Mouse (Mus musculus): ENCODE measurements around the gene Evc. TPM values are rescaled to one million over a fixed set of nuclear protein-coding genes. Genes with fewer than 3 reads are reported as not detected.

Evc gene
- polyA plus RNA-seq, 1 experiment from 2014 or later = 35.5 TPM

DNA sequence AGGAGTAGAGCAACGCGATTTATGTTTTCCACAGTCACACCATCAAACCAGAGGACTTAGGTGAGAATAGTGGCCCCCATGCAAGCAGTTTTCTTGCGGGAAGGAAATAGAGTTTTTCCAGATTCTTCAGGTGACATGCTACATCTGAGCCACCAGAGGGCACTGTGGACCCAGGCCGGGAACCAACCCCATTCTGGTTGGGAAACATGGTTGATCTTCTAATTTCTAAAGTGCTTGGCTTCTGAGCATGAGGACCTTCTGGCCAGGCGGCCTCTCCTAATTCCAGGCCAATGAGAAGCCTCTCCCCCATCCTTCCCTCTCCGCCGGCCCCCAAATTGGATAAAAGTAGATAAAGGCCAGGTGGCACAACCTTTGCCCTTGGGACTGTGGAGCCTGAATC lies 38.3 kb downstream of the Evc start:
- H3K9me3 ChIP-seq = no peaks in the 10 kb centered on the region
- no peak overlapping the region for H3K4me3 ChIP-seq
- no peak overlapping the region for H3K27ac ChIP-seq
- H3K4me1 ChIP-seq = peaks cover 7% of the 10 kb centered on the region
- no peak for ATAC-seq (ENCODE audit: insufficient number of reproducible peaks, insufficient read depth, low FRiP score, low TSS enrichment, low read depth)
- H3K4me2 ChIP-seq = no peak overlapping the region
- H3K36me3 ChIP-seq = peaks cover 37% of the 10 kb centered on the region
- WGBS = 20% methylated on average over 7 of the region's 7 CpGs
- H3K9ac ChIP-seq = no peak overlapping the region
- no peaks in the 10 kb centered on the region for H3K27me3 ChIP-seq

DNA sequence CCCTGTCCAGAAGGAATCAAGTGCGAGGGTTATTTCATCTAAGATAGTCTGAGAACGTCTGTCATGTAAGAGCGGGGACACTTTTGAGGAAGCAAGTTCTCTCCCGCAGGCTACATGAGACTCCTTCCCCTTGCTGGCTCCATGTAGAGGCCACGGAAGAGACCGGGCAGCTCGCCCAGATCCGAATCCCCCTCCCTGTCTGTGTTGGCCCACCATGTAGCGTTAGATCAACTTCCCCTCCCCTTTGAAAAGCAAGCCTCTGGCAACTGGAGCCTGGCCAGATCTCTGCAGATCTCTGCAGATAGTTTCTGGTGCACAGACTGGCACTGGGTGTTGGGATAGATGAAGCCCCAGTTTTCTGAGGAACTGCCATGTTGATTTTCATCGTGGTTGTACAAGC lies 40.0 kb downstream of the Evc start:
- Histone ChIP-seq H3K4me3 (no peak overlapping the region), H3K4me2 (no peak overlapping the region), H3K4me1 (peaks cover 7% of the 10 kb centered on the region), H3K9ac (no peak overlapping the region), H3K36me3 (peaks cover 27% of the 10 kb centered on the region), H3K9me3 (no peaks in the 10 kb centered on the region), H3K27me3 (no peaks in the 10 kb centered on the region), H3K27ac (no peak overlapping the region)
- no peak for ATAC-seq (ENCODE audit: insufficient number of reproducible peaks, insufficient read depth, low FRiP score, low TSS enrichment, low read depth)
- WGBS = 59% methylated on average over 10 of the region's 10 CpGs

DNA sequence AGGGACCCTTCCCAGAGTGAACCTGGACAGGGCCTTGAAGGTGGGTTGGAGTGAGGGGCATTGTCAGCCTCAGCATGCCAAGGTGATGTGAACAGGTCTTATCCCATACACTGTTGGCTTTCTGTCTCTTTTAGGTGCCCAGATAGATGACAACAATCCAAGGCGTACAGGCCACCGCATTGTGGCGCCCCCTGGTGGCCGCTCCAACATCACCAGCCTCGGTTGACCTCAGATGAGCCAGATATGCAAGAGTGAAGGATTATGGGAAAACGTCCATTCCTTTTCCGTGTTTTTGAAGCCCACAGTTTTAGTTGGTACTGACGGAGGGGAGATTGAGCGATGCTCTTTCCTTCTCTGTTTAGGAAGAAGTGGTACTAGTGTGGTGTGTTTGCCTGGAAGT lies 45.7 kb downstream of the Evc start:
- Histone ChIP-seq H3K9ac (no peak overlapping the region), H3K36me3 (0 out of 2 replicates have a peak, but pooled peaks cover 6% of the 10 kb centered on the region), H3K4me2 (no peak overlapping the region), H3K27ac (no peak overlapping the region), H3K4me3 (no peak overlapping the region), H3K4me1 (no peaks in the 10 kb centered on the region), H3K9me3 (no peaks in the 10 kb centered on the region), H3K27me3 (no peaks in the 10 kb centered on the region)
- no peak for ATAC-seq (ENCODE audit: insufficient number of reproducible peaks, insufficient read depth, low FRiP score, low TSS enrichment, low read depth)
- WGBS = 69% methylated on average over 9 of the region's 9 CpGs

DNA sequence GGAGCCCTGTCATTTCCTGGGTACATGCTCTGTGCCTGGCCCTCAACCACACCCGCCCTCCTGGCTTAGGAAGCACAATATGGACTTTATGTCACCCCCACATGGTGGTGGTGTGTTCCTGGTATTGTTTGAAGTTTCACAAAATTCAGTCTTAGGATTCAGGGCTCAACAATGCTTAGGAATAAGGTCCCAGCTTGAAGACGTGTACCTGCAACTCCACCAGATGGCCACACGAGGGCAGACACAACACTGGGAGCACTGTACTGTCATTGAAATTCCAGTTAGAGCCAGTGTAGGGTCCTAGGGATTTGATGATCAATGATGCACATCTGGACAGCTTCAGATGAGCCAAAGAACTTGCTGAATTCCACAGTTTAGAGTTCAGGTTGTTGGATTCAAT lies 47.5 kb downstream of the Evc start:
- Histone ChIP-seq H3K9me3 (no peaks in the 10 kb centered on the region), H3K36me3 (0 out of 2 replicates have a peak, but pooled peaks cover 6% of the 10 kb centered on the region), H3K27ac (no peak overlapping the region), H3K4me2 (no peak overlapping the region), H3K4me1 (no peaks in the 10 kb centered on the region), H3K27me3 (no peaks in the 10 kb centered on the region), H3K9ac (no peak overlapping the region), H3K4me3 (no peak overlapping the region)
- 14% methylated on average over 3 of the region's 3 CpGs for WGBS
- no peak for ATAC-seq (ENCODE audit: insufficient number of reproducible peaks, insufficient read depth, low FRiP score, low TSS enrichment, low read depth)

DNA sequence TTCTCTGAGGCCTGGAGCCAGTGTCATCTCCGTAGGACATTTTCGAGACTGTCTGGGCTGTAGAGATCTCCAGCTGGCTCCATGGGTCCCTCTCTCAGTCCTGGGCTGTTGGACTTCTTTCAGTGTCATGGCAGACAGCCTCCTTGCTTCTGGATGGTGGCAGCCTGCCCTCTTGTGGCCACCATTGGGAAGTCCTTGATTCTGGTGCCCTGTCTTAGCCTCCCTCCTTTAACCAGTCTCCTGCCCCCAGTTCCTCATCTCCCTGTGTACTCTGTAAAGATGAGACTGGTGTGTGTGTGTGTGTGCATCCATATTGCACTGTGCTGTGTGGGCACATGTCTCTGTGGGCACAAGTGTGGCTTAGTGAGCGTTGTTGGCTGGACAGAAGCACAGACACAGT lies 48.3 kb downstream of the Evc start:
- no peak for ATAC-seq (ENCODE audit: insufficient number of reproducible peaks, insufficient read depth, low FRiP score, low TSS enrichment, low read depth)
- Histone ChIP-seq H3K36me3 (0 out of 2 replicates have a peak, but pooled peaks cover 6% of the 10 kb centered on the region), H3K27ac (no peak overlapping the region), H3K9me3 (no peaks in the 10 kb centered on the region), H3K9ac (no peak overlapping the region), H3K4me3 (no peak overlapping the region), H3K4me2 (no peak overlapping the region), H3K27me3 (no peaks in the 10 kb centered on the region), H3K4me1 (no peaks in the 10 kb centered on the region)
- WGBS = 71% methylated on average over 3 of the region's 3 CpGs

DNA sequence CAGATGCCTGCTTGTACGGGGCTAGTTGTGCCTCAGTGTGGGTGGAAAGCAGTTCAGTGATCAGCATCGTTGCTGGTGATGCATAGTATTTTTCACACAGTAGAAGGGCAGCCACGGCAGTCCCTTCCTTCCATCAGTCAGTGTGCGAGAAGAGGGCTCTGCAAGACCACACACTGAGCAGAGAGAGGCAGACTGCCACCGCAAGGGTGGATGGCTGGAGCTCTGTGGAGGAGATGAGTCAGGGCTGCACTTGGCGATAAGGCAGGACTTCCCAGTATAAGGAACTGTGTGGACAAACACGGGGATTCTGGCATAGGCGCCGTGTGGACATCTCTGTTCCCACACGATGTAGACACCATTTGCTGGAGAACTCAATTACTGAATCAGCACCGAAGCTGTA lies 55.7 kb downstream of the Evc start:
- Histone ChIP-seq H3K4me2 (no peak overlapping the region), H3K4me3 (no peak overlapping the region), H3K9me3 (no peaks in the 10 kb centered on the region), H3K27ac (no peak overlapping the region), H3K27me3 (no peaks in the 10 kb centered on the region), H3K4me1 (no peaks in the 10 kb centered on the region), H3K36me3 (0 out of 2 replicates have a peak, but pooled peaks cover 7% of the 10 kb centered on the region), H3K9ac (no peak overlapping the region)
- no peak for ATAC-seq (ENCODE audit: insufficient number of reproducible peaks, insufficient read depth, low FRiP score, low TSS enrichment, low read depth)
- WGBS = 90% methylated on average over 11 of the region's 11 CpGs

DNA sequence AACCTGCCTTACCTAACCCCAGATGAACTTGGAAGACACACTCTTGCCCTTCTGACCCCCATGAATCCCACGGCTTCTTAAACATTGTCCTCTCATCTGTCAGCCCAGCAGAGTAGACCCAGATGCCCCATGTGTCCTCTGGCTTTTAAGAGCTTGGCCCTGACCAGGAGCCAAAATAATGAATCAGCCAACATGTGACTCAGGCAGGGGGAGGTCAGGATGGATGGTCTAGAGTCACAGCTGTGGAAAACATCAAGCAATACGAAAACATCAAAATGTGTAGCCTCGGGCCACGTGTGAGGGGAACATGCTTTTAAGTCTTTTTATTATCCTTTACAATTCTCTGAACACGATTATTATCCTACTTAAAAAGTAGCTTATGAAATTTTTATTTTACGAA lies 72.9 kb downstream of the Evc start:
- no peak overlapping the region for H3K9ac ChIP-seq
- H3K9me3 ChIP-seq = no peaks in the 10 kb centered on the region
- 72% methylated on average over 6 of the region's 6 CpGs for WGBS
- ATAC-seq (ENCODE audit: insufficient number of reproducible peaks, insufficient read depth, low FRiP score, low TSS enrichment, low read depth) = no peak
- no peaks in the 10 kb centered on the region for H3K36me3 ChIP-seq
- H3K4me1 ChIP-seq = no peaks in the 10 kb centered on the region
- H3K27me3 ChIP-seq = no peaks in the 10 kb centered on the region
- H3K4me2 ChIP-seq = no peak overlapping the region
- H3K4me3 ChIP-seq = no peak overlapping the region
- H3K27ac ChIP-seq = no peak overlapping the region

DNA sequence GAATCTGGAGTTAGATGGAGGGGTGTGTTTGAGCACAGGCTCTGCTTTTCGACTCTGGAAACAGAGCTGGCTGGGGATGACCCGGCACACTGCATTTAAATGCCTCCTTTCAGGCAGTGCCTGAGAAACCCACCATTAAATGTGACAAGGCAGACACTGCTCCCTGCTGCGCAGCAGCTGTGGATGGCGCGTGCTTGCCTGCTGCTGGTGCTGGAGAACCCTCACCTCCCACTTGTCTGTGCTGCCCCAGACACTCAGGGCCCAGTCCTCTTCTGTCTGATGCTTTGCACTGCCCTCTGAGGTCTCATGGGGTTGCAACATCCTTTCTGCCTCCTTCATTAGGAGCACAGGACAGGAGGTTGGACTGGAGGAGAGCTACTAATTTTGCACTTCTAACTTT lies 75.0 kb downstream of the Evc start:
- Histone ChIP-seq H3K27me3 (no peaks in the 10 kb centered on the region), H3K27ac (no peak overlapping the region), H3K36me3 (no peaks in the 10 kb centered on the region), H3K4me1 (no peaks in the 10 kb centered on the region), H3K9me3 (no peaks in the 10 kb centered on the region), H3K9ac (no peak overlapping the region), H3K4me2 (no peak overlapping the region), H3K4me3 (no peak overlapping the region)
- WGBS = 71% methylated on average over 5 of the region's 5 CpGs
- no peak for ATAC-seq (ENCODE audit: insufficient number of reproducible peaks, insufficient read depth, low FRiP score, low TSS enrichment, low read depth)

DNA sequence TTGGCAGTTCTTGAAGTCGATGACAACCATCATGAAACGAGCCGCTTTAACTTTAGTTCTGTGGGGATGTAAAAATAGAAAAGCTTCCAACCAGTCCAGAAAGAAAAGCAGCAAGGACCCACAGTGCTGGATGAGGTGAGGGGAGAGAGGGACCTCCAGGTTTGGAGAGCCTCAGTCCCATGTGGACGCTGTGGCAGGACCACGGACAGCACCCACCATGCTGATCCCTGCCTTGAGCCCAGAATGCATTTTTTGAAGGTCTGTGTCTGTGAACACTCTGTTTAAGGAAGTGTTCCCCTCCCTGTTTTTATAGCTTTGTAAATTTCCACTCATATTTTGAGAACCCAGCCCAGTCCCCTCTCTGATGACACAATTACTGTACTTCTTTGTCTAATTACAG lies 79.5 kb downstream of the Evc start:
- Histone ChIP-seq H3K27me3 (no peaks in the 10 kb centered on the region), H3K9me3 (no peaks in the 10 kb centered on the region), H3K36me3 (no peaks in the 10 kb centered on the region), H3K27ac (no peak overlapping the region), H3K4me2 (no peak overlapping the region), H3K9ac (no peak overlapping the region), H3K4me3 (no peak overlapping the region), H3K4me1 (no peaks in the 10 kb centered on the region)
- WGBS = 53% methylated on average over 5 of the region's 5 CpGs
- ATAC-seq (ENCODE audit: insufficient number of reproducible peaks, insufficient read depth, low FRiP score, low TSS enrichment, low read depth) = no peak

DNA sequence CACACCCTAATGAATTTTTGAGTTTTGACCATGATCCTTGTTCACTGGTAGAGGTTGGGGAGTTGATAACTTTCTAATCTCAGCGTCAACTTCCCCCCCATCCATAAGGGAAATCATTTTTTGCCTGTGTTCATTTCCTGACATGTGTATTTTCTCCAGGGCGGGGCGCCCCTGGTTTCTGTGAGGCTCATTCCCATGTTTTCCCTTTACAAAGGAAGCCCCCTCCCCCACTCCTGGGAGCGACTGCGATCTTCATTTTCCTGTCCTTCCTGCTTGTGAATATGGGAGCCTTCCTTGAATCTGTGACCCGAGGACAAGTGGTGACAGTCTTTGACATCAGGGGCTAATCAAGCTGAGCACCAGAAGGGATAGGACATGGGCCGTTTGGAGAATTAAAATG lies 79.9 kb downstream of the Evc start:
- H3K36me3 ChIP-seq = no peaks in the 10 kb centered on the region
- no peak overlapping the region for H3K9ac ChIP-seq
- WGBS = 66% methylated on average over 7 of the region's 7 CpGs
- H3K27ac ChIP-seq = no peak overlapping the region
- H3K4me2 ChIP-seq = no peak overlapping the region
- no peak overlapping the region for H3K4me3 ChIP-seq
- H3K27me3 ChIP-seq = no peaks in the 10 kb centered on the region
- no peaks in the 10 kb centered on the region for H3K4me1 ChIP-seq
- no peak for ATAC-seq (ENCODE audit: insufficient number of reproducible peaks, insufficient read depth, low FRiP score, low TSS enrichment, low read depth)
- H3K9me3 ChIP-seq = no peaks in the 10 kb centered on the region

DNA sequence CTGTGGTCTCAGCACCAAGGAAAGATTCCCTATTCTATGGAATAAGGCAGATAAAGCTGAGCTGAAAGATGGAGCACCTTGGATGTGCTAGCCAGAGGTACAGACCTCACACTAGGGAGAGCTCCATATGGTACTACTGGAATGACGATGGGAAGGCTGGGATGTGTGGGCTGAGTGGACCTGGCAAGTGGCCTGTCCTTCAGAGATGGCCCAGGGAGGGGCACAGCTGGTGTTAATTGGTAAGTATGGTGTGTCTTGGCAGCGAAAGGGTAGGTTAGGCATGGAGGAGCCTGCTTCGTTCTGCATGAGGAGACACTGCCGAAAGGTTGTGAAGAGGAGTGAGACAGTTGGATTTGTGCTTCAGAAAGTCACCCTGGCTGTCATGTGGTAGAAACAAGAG lies 82.2 kb downstream of the Evc start:
- no peaks in the 10 kb centered on the region for H3K4me1 ChIP-seq
- no peaks in the 10 kb centered on the region for H3K36me3 ChIP-seq
- no peak overlapping the region for H3K4me2 ChIP-seq
- no peak for ATAC-seq (ENCODE audit: insufficient number of reproducible peaks, insufficient read depth, low FRiP score, low TSS enrichment, low read depth)
- no peak overlapping the region for H3K9ac ChIP-seq
- WGBS = 90% methylated on average over 4 of the region's 4 CpGs
- no peaks in the 10 kb centered on the region for H3K9me3 ChIP-seq
- H3K27ac ChIP-seq = no peak overlapping the region
- no peak overlapping the region for H3K4me3 ChIP-seq
- no peaks in the 10 kb centered on the region for H3K27me3 ChIP-seq

DNA sequence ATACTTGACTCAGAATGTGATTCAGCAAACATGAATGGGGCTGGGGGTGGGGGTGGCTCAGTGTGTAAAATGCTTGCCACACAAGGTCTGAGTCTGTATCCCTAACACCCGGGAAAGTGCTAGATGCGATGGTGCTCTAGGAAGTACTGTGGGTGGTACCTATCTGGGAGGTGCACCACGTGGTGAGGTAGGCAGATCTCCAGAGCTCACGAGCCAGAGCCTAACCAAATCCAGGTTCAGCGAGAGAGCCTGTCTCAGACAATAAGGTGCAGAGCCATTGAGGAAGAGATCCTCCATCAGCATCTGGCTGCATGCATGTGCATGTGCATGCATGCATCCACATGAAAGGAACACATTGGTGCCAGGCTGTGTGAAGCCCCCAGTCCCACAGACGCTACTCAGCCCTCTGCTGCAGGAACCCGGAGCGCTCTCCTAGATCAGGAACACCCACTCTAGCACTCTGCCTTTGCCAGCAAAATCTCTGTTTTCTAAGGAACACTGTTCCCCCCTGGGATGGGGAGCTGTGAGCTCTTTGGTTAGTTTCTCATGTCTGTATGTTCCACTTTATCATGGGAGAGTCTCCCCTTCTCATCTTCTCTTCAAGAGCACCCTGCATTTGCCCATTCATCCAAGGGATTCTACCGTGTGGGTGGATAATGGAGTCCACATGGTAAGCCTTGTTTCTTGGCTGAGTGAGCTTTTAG lies 84.4 kb downstream of the Evc start:
- Histone ChIP-seq H3K9me3 (no peaks in the 10 kb centered on the region), H3K9ac (no peak overlapping the region)

More for the DNA sequence above, 84.4 kb downstream of the Evc start:
- H3K4me1 ChIP-seq = no peaks in the 10 kb centered on the region
- 68% methylated on average over 9 of the region's 9 CpGs for WGBS
- H3K27me3 ChIP-seq = peaks cover 6% of the 10 kb centered on the region
- no peak overlapping the region for H3K4me2 ChIP-seq
- no peaks in the 10 kb centered on the region for H3K36me3 ChIP-seq
- no peak overlapping the region for H3K27ac ChIP-seq
- no peak overlapping the region for H3K4me3 ChIP-seq
- ATAC-seq (ENCODE audit: insufficient number of reproducible peaks, insufficient read depth, low FRiP score, low TSS enrichment, low read depth) = no peak
